Mouse (Mus musculus) MEL (cell line): ENCODE data around the gene Tbc1d2. TPM values are rescaled to one million over a fixed set of nuclear protein-coding genes. Genes with fewer than 3 reads are reported as not detected.

Source experiments
- DNase-seq: peaks from one replicate; pipeline ENCODE4 v3.0.0; 2011; ENCODE audit warnings: low read depth, low spot score
- H3K27ac ChIP-seq: 2 replicates; pipeline ENCODE4 v1.5.1; 2012; ENCODE audit warnings: low read depth, mild to moderate bottlenecking, control low read depth, low read length, moderate library complexity; ENCODE audit not compliant: control insufficient read depth
- H3K27me3 ChIP-seq, 2 experiments: fragments of 150-350 bp in 1 of 2; sonication (generic) in 1 of 2; 2 replicates each; pipeline ENCODE4 v1.6.1; 2012; ENCODE audit warnings: low read length in 2 of 2, mild to moderate bottlenecking in 2 of 2, improper control_type of control experiment in 1 of 2, moderate library complexity in 1 of 2; ENCODE audit not compliant: insufficient read depth in 2 of 2, control insufficient read depth in 1 of 2
- H3K36me3 ChIP-seq, 2 experiments: 2 replicates each; pipeline ENCODE4 v1.6.1; 2012 to 2014; ENCODE audit warnings: low read length in 2 of 2, improper control_type of control experiment in 1 of 2, inconsistent platforms in 1 of 2, mild to moderate bottlenecking in 1 of 2; ENCODE audit not compliant: insufficient read depth in 2 of 2, control insufficient read depth in 1 of 2
- H3K4me1 ChIP-seq, 2 experiments: fragments of 150-350 bp in 1 of 2; sonication (generic) in 1 of 2; 2 replicates each; pipeline ENCODE4 v1.6.1; 2012; ENCODE audit warnings: low read length in 2 of 2, improper control_type of control experiment in 1 of 2, mild to moderate bottlenecking in 1 of 2; ENCODE audit not compliant: insufficient read depth in 2 of 2, control insufficient read depth in 1 of 2
- H3K4me3 ChIP-seq, 2 experiments: fragments of 150-350 bp in 1 of 2; sonication (generic) in 1 of 2; 2 replicates each; pipeline ENCODE4 v1.5.1; 2012; ENCODE audit warnings: low read depth in 2 of 2, low read length in 2 of 2, mild to moderate bottlenecking in 2 of 2, moderate library complexity in 2 of 2, control low read depth in 1 of 2, improper control_type of control experiment in 1 of 2; ENCODE audit not compliant: control insufficient read depth in 1 of 2, insufficient read depth in 1 of 2
- H3K79me2 ChIP-seq: 2 replicates; pipeline ENCODE4 v1.6.1; 2012; ENCODE audit warnings: mild to moderate bottlenecking, low read length, moderate library complexity; ENCODE audit not compliant: control insufficient read depth, poor library complexity, insufficient read depth
- H3K9ac ChIP-seq: 2 replicates; pipeline ENCODE4 v1.6.1; 2012; ENCODE audit warnings: low read depth, mild to moderate bottlenecking, control low read depth, low read length, moderate library complexity; ENCODE audit not compliant: control insufficient read depth, poor library complexity, severe bottlenecking
- H3K9me3 ChIP-seq: fragments of 150-350 bp; sonication (generic); replicated peaks from 2 replicates; pipeline ENCODE4 v1.6.1; 2012; ENCODE audit warnings: mild to moderate bottlenecking, low read length, improper control_type of control experiment, moderate library complexity; ENCODE audit not compliant: insufficient read depth
- E2F4 ChIP-seq: IDR thresholded peaks from 2 replicates; pipeline ENCODE4 v1.6.1; 2011; ENCODE audit warnings: low read depth, low read length, improper control_type of control experiment, borderline replicate concordance
- EP300 ChIP-seq, 2 experiments: IDR thresholded peaks; 2 replicates each; pipeline ENCODE4 v1.6.1; 2011; ENCODE audit warnings: improper control_type of control experiment in 2 of 2, low read length in 2 of 2, low read depth in 1 of 2, mild to moderate bottlenecking in 1 of 2
- HCFC1 ChIP-seq: IDR thresholded peaks from 2 replicates; pipeline ENCODE4 v1.6.1; 2012; ENCODE audit warnings: low read depth, mild to moderate bottlenecking, inconsistent platforms, low read length, improper control_type of control experiment, moderate library complexity
- JUND ChIP-seq: IDR thresholded peaks from 2 replicates; pipeline ENCODE4 v1.6.1; 2011; ENCODE audit warnings: low read depth, mild to moderate bottlenecking, improper control_type of control experiment, low read length
- KAT2A ChIP-seq: conservative IDR thresholded peaks from 2 replicates; pipeline ENCODE4 v1.6.1; 2012; ENCODE audit warnings: low read depth, low read length, improper control_type of control experiment, inconsistent platforms
- MAZ ChIP-seq: IDR thresholded peaks from 2 replicates; pipeline ENCODE4 v1.6.1; 2012; ENCODE audit warnings: low read depth, mild to moderate bottlenecking, inconsistent platforms, low read length, improper control_type of control experiment
- MXI1 ChIP-seq: IDR thresholded peaks from 2 replicates; pipeline ENCODE4 v1.6.1; 2011; ENCODE audit warnings: mild to moderate bottlenecking, low read depth, low read length, improper control_type of control experiment
- MYB ChIP-seq: IDR thresholded peaks from 2 replicates; pipeline ENCODE4 v1.6.1; 2011; ENCODE audit warnings: mild to moderate bottlenecking, low read depth, low read length, improper control_type of control experiment
- MYC ChIP-seq: IDR thresholded peaks from 2 replicates; pipeline ENCODE4 v1.6.1; 2011; ENCODE audit warnings: low read depth, mild to moderate bottlenecking, low read length, improper control_type of control experiment, moderate library complexity
- NRF1 ChIP-seq: IDR thresholded peaks from 2 replicates; pipeline ENCODE4 v1.6.1; 2014; ENCODE audit warnings: low read depth, mild to moderate bottlenecking, inconsistent platforms, low read length, improper control_type of control experiment, moderate library complexity; ENCODE audit not compliant: poor library complexity, insufficient read depth, severe bottlenecking
- POLR2AphosphoS2 ChIP-seq: IDR thresholded peaks from 2 replicates; pipeline ENCODE4 v1.6.1; 2011; ENCODE audit warnings: low read length, improper control_type of control experiment
- POLR2AphosphoS5 ChIP-seq: IDR thresholded peaks from 2 replicates; pipeline ENCODE4 v1.6.1; 2012; ENCODE audit warnings: low read depth, borderline replicate concordance, mild to moderate bottlenecking, inconsistent platforms, low read length, moderate library complexity, mixed read lengths
- RAD21 ChIP-seq: IDR thresholded peaks from 2 replicates; pipeline ENCODE4 v1.6.1; 2011; ENCODE audit warnings: mild to moderate bottlenecking, low read depth, low read length, improper control_type of control experiment
- RCOR1 ChIP-seq: IDR thresholded peaks from 2 replicates; pipeline ENCODE4 v1.6.1; 2012; ENCODE audit warnings: low read depth, mild to moderate bottlenecking, inconsistent platforms, low read length, improper control_type of control experiment
- SIN3A ChIP-seq: IDR thresholded peaks from 2 replicates; pipeline ENCODE4 v1.6.1; 2012; ENCODE audit warnings: low read length, improper control_type of control experiment, inconsistent platforms
- TCF12 ChIP-seq: IDR thresholded peaks from 2 replicates; pipeline ENCODE4 v1.6.1; 2014; ENCODE audit warnings: low read depth, mild to moderate bottlenecking, inconsistent platforms, low read length, improper control_type of control experiment, moderate library complexity
- USF1 ChIP-seq: IDR thresholded peaks from 2 replicates; pipeline ENCODE4 v1.6.1; 2014; ENCODE audit warnings: low read depth, mild to moderate bottlenecking, inconsistent platforms, low read length, improper control_type of control experiment, moderate library complexity
- USF2 ChIP-seq, 2 experiments: IDR thresholded peaks; 2 replicates each; pipeline ENCODE4 v1.6.1; 2011 to 2012; ENCODE audit warnings: improper control_type of control experiment in 2 of 2, low read length in 2 of 2, borderline replicate concordance in 1 of 2, inconsistent platforms in 1 of 2, low read depth in 1 of 2, mild to moderate bottlenecking in 1 of 2; ENCODE audit not compliant: insufficient read depth in 1 of 2
- ZC3H11A ChIP-seq: IDR thresholded peaks from 2 replicates; pipeline ENCODE4 v1.6.1; 2012; ENCODE audit warnings: low read depth, mild to moderate bottlenecking, inconsistent platforms, low read length, improper control_type of control experiment
- ZKSCAN1 ChIP-seq: IDR thresholded peaks from 2 replicates; pipeline ENCODE4 v1.6.1; 2012; ENCODE audit warnings: low read depth, mild to moderate bottlenecking, inconsistent platforms, low read length, improper control_type of control experiment, moderate library complexity
- ZMIZ1 ChIP-seq: IDR thresholded peaks from 2 replicates; pipeline ENCODE4 v1.6.1; 2012; ENCODE audit warnings: low read depth, mild to moderate bottlenecking, inconsistent platforms, low read length, improper control_type of control experiment, moderate library complexity
- polyA plus RNA-seq, 2 experiments: library from polyadenylated mRNA; stranded (reverse) in 1 of 2; unstranded in 1 of 2; fragments of >175 nt in 1 of 2; fragments of >200 nt in 1 of 2; gene quantifications; 2 replicates each; pipeline versions ENCODE4 v1.2.1 to v1.2.4; 2012; ENCODE audit warnings: low replicate concordance in 2 of 2, low read depth in 1 of 2; ENCODE audit not compliant: insufficient read length in 2 of 2, insufficient read depth in 1 of 2, missing spikeins in 1 of 2
- total RNA-seq: library from RNA; depleted of rRNA; stranded (reverse); fragments of 300-350 nt; gene quantifications from 2 replicates; pipeline ENCODE4 v1.2.3, GENCODE M21; 2012

Tbc1d2 gene
- total and polyA plus RNA-seq, 3 experiments: 0.19 to 0.36 TPM; not detected in 1

DNA sequence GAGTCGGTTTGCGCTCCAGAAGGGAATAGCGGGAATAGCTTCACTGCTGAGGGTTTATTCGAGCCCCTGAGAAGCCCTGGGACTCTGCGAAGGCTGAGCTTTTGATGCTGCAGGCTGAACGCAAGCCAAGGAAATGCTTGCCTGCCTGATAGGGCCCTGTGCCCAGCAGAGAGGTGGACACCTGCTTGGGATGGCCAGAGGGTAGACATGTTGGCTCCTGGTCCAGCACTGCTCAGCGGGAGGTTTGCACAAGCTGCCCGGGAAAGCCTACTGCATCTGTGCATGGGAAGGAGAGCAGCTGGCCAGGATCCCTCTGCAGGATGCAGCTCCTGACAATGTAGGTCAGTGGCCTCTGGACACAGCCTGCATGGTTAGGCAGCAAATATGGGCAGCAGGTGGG is 40.6 kb upstream of the Tbc1d2 start:
- Histone ChIP-seq H3K27ac (no peak overlapping the region), H3K36me3 (no peaks in the 10 kb centered on the region), H3K9ac (no peak overlapping the region), H3K79me2 (no peaks in the 10 kb centered on the region), H3K27me3 (no peaks in the 10 kb centered on the region), H3K4me1 (no peaks in the 10 kb centered on the region), H3K4me3 (no peak overlapping the region), H3K9me3 (no peaks in the 10 kb centered on the region)
- TF ChIP-seq JUND: no peak
- TF ChIP-seq POLR2AphosphoS2: no peak
- TF ChIP-seq NRF1: no peak
- no peak for TF ChIP-seq SIN3A
- no peak for TF ChIP-seq EP300 (IDR thresholded peaks at IDR 0.05; ENCODE audit: low read depth in 1 of 2, low read length in 2 of 2)
- no peak for TF ChIP-seq MYC
- no peak for TF ChIP-seq USF1
- TF ChIP-seq HCFC1: no peak
- no peak for TF ChIP-seq POLR2AphosphoS5
- no peak for TF ChIP-seq RCOR1
- no peak for TF ChIP-seq MAZ
- TF ChIP-seq MYB: no peak
- TF ChIP-seq ZMIZ1: no peak
- TF ChIP-seq ZC3H11A: no peak
- TF ChIP-seq ZKSCAN1: no peak
- no peak for TF ChIP-seq RAD21
- TF ChIP-seq E2F4: no peak
- no peak for TF ChIP-seq TCF12
- no peak for TF ChIP-seq KAT2A
- no peak for DNase-seq

DNA sequence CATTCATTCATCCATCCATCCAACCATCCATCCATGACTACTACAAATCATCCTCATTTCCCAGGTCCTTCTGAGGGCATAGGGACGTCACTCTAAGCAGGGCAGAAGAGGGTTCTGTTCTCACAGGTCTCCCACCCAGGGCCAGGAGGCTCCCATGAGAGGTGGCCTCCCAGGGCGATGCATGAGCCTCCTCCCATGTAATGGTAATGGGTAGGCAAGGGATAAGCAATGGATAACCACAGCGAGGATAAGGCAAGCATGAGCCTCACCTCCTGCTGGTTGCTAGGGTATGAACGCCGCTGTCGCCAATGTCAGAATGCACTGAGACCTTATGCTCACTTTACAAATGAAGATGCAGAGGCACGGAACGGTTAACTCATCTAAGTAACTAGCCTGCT is 40.0 kb upstream of the Tbc1d2 start:
- H3K27me3 ChIP-seq: no peaks in the 10 kb centered on the region
- no peak for TF ChIP-seq RAD21
- no peak for TF ChIP-seq MXI1
- TF ChIP-seq MYC: no peak
- no peak for TF ChIP-seq USF2 (IDR thresholded peaks at IDR 0.05; ENCODE audit: borderline replicate concordance in 1 of 2, insufficient read depth in 1 of 2, low read depth in 1 of 2, low read length in 2 of 2)
- no peaks in the 10 kb centered on the region for H3K4me1 ChIP-seq
- H3K36me3 ChIP-seq: no peaks in the 10 kb centered on the region
- no peaks in the 10 kb centered on the region for H3K79me2 ChIP-seq
- no peak overlapping the region for H3K9ac ChIP-seq
- H3K4me3 ChIP-seq: no peak overlapping the region
- H3K9me3 ChIP-seq: no peaks in the 10 kb centered on the region
- no peak overlapping the region for H3K27ac ChIP-seq
- DNase-seq: no peak
